Mouse (Mus musculus) E14TG2a.4 (cell line): ENCODE data around the gene Dock4.

Experiments used
- H3K27me3 ChIP-seq: 2 replicates; pipeline ENCODE4 v1.6.1; 2014; ENCODE audit warnings: low read length, control low read depth; ENCODE audit not compliant: insufficient read depth
- H3K36me3 ChIP-seq: 2 replicates; pipeline ENCODE4 v1.6.1; 2014; ENCODE audit warnings: low read length, control low read depth; ENCODE audit not compliant: insufficient read depth
- H3K4me1 ChIP-seq: replicated peaks from 2 replicates; pipeline ENCODE4 v1.6.1; 2014; ENCODE audit warnings: low read depth, low read length, control low read depth
- H3K4me3 ChIP-seq: replicated peaks from 2 replicates; pipeline ENCODE4 v1.5.1; 2014; ENCODE audit warnings: mild to moderate bottlenecking, low read length
- H3K9me3 ChIP-seq: 2 replicates; pipeline ENCODE4 v1.6.1; 2014; ENCODE audit warnings: low read length, control low read depth
- CTCF ChIP-seq: conservative IDR thresholded peaks from 2 replicates; pipeline ENCODE4 v1.5.1; 2014; ENCODE audit warnings: low read length
- NANOG ChIP-seq: IDR thresholded peaks from 2 replicates; pipeline ENCODE4 v1.6.1; 2014; ENCODE audit warnings: borderline replicate concordance, low read length, mixed read lengths
- POU5F1 ChIP-seq: IDR thresholded peaks from 2 replicates; pipeline ENCODE4 v1.6.1; 2014; ENCODE audit warnings: low read length, borderline replicate concordance

The Dock4 gene

DNA sequence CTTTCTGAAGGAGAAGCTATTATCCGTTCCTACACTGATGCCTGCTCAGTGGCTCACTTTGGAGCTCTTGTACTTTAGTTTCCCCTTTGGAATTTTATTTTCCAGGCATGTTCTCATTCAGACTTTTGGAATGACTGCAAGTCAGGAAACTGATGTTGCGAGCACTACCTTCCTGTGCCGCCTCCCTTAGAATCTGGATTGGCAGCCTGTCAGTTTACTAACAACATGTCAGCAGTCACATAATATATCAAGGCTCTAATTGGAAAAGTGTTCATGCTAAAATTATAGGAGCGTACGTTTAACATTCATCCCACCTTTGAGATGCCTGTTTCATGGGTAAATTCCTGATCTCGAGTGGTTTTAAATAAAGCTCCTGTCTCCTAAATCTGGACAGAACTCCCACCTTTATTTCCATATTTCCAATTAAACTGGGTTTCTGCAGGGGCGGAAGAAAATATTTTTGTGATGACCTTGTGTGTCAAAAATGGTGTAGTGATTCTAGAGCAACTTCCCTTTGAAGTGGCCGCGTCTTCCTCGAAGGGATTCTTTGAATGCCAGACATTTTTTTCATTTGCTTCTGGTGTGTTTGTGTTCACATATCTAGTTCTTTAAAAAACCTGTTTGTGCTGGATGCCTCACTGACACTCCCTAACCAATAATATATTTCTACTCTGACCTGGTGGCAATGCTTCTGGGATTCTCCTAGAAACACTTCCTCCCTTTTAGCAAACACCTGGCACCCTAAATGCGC, 26.1 kb downstream of the Dock4 start:
- Histone ChIP-seq H3K27me3 (no peaks in the 10 kb centered on the region), H3K36me3 (no peaks in the 10 kb centered on the region), H3K4me1 (no peaks in the 10 kb centered on the region), H3K4me3 (no peak overlapping the region), H3K9me3 (no peaks in the 10 kb centered on the region)
- TF ChIP-seq POU5F1 (no peak), CTCF (no peak), NANOG (no peak)

- Histone ChIP-seq H3K4me3 (no peak overlapping the region), H3K9me3 (no peaks in the 10 kb centered on the region), H3K4me1 (no peaks in the 10 kb centered on the region; the same call in 1 of the 2 replicates), H3K27me3 (no peaks in the 10 kb centered on the region), H3K36me3 (no peaks in the 10 kb centered on the region)
- TF ChIP-seq POU5F1 (no peak), CTCF (no peak), NANOG (no peak)
Observed at GRCm38 (mm10) chr12:40473709-40474108, 28.0 kb downstream of the Dock4 start.

GRCm38 (mm10) chr12:40477621-40478452, 32.1 kb downstream of the Dock4 start:
- H3K27me3 ChIP-seq, result no peaks in the 10 kb centered on the region
- TF ChIP-seq CTCF (no peak), NANOG (no peak)
- no peaks in the 10 kb centered on the region for H3K36me3 ChIP-seq
- no peak overlapping the region for H3K4me3 ChIP-seq
- H3K4me1 ChIP-seq, result no peaks in the 10 kb centered on the region; the same call in 1 of the 2 replicates
- no peaks in the 10 kb centered on the region for H3K9me3 ChIP-seq

- no peaks in the 10 kb centered on the region for H3K27me3 ChIP-seq
- TF ChIP-seq POU5F1, result no peak
- no peak for TF ChIP-seq NANOG
- TF ChIP-seq CTCF, result no peak
- H3K9me3 ChIP-seq, result no peaks in the 10 kb centered on the region
- no peaks in the 10 kb centered on the region for H3K36me3 ChIP-seq
- H3K4me3 ChIP-seq, result no peak overlapping the region
- peaks cover 26% of the 10 kb centered on the region for H3K4me1 ChIP-seq
Observed at GRCm38 (mm10) chr12:40484224-40484623, 38.5 kb downstream of the Dock4 start.

DNA sequence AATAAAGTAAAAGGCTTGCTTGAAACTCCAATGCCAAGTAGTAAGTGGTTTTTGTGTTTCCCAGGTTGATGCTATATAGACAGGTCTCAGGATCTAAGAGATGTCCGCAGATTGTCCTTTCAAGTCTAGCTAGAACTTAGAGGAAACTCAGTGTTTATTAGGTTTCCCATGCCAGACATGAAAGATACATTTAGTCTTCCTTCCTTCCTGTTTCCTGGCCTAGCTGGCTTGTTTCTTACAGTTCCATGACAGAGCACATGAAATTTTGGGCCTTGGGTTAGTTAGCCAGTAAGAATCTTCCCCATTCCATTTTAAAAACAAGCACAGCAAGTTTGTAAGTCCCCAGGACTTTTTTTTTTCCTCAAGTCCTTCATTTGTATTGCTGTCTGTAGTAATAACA, 39.5 kb downstream of the Dock4 start:
- peaks cover 26% of the 10 kb centered on the region for H3K4me1 ChIP-seq
- no peaks in the 10 kb centered on the region for H3K27me3 ChIP-seq
- H3K4me3 ChIP-seq, result no peak overlapping the region
- H3K9me3 ChIP-seq, result peaks cover under 1% of the 10 kb centered on the region; the same call in 1 of the 2 replicates
- H3K36me3 ChIP-seq, result no peaks in the 10 kb centered on the region
- TF ChIP-seq CTCF, result no peak
- TF ChIP-seq POU5F1, result no peak
- TF ChIP-seq NANOG, result no peak

DNA sequence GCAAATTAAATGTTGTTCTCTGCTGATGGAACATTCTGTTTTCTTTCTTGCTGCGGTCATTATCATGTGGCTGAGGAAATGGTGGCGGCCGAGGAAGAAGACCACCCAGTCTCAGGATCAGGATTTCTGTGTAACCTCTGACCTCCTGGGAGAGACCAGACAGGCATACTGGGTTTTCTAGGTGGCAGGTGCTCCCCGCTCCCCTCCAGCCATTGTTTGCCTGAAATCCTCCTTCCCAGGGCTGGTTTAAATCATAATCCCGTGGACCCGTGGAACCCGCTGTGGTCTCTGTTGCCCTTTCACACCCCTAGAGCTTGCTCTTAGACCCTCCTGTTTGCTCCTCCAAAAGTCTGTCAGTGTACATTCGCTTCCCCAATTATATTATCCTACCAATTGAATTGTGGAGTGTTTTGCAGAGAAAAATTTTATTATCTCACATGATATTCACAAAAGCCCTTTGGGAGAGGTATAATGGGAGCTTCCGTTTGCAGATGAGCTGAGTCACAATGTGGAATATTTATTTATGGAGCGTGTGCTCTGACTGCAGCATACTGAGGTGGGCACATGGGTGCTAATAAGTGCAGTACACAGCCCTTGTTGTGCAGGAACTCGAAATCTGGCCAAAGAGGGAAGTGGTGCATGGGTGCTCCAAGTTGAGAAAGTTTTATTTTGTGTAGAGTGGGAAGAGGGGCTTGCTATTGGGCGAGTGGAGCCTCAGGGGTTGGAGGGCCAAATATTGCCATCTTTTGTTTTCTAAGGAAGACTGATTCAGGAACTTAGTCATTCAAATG, 40.5 kb downstream of the Dock4 start:
- Histone ChIP-seq H3K27me3 (no peaks in the 10 kb centered on the region), H3K4me3 (no peak overlapping the region), H3K36me3 (no peaks in the 10 kb centered on the region), H3K9me3 (peaks cover 10% of the 10 kb centered on the region), H3K4me1 (peaks cover 26% of the 10 kb centered on the region)
- TF ChIP-seq POU5F1, result no peak
- TF ChIP-seq CTCF, result no peak
- TF ChIP-seq NANOG, result no peak

GRCm38 (mm10) chr12:40496387-40496786, 50.6 kb downstream of the Dock4 start:
- TF ChIP-seq CTCF (no peak), POU5F1 (no peak), NANOG (no peak)
- Histone ChIP-seq H3K4me3 (no peak overlapping the region), H3K4me1 (0 out of 2 replicates have a peak, but pooled peaks cover 3% of the 10 kb centered on the region), H3K9me3 (no peaks in the 10 kb centered on the region), H3K36me3 (no peaks in the 10 kb centered on the region), H3K27me3 (no peaks in the 10 kb centered on the region)

GRCm38 (mm10) chr12:40497806-40498205, 52.1 kb downstream of the Dock4 start:
- H3K4me3 ChIP-seq, result no peak overlapping the region
- H3K27me3 ChIP-seq, result no peaks in the 10 kb centered on the region
- no peaks in the 10 kb centered on the region for H3K9me3 ChIP-seq
- TF ChIP-seq POU5F1 (no peak), NANOG (no peak), CTCF (no peak)
- no peaks in the 10 kb centered on the region for H3K36me3 ChIP-seq
- H3K4me1 ChIP-seq, result 0 out of 2 replicates have a peak, but pooled peaks cover 3% of the 10 kb centered on the region
